Mouse (Mus musculus) bone marrow macrophage, adult 2 months (primary cell): ENCODE data around the gene Them4. TPM values are rescaled to one million over a fixed set of nuclear protein-coding genes. Genes with fewer than 3 reads are reported as not detected.
A peak's percentile ranks its signal among the peaks of the same experiment; 100 is the strongest.

ENCODE experiments used
- H3K27ac ChIP-seq: 2 replicates; pipeline ENCODE4 v1.5.1; 2012; ENCODE audit warnings: low read depth, low read length; ENCODE audit not compliant: insufficient read depth
- H3K4me1 ChIP-seq: 2 replicates; pipeline ENCODE4 v1.6.1; 2012; ENCODE audit warnings: low read length; ENCODE audit not compliant: control insufficient read depth, insufficient read depth
- H3K4me3 ChIP-seq: 2 replicates; pipeline ENCODE4 v1.5.1; 2012; ENCODE audit warnings: mild to moderate bottlenecking, low read length, moderate library complexity; ENCODE audit not compliant: insufficient read depth
- CTCF ChIP-seq: IDR thresholded peaks from 2 replicates; pipeline ENCODE4 v1.5.1; 2012; ENCODE audit warnings: low read depth, mild to moderate bottlenecking, low read length, moderate library complexity
- POLR2A ChIP-seq: IDR thresholded peaks from 2 replicates; pipeline ENCODE4 v1.6.1; 2012; ENCODE audit warnings: mild to moderate bottlenecking, low read depth, low read length, borderline replicate concordance
- polyA plus RNA-seq: library from polyadenylated mRNA; stranded (reverse); fragments of >200 nt; gene quantifications from 2 replicates; pipeline ENCODE4 v1.2.4, GENCODE M21; 2012; ENCODE audit not compliant: missing spikeins, insufficient read depth, insufficient read length

Them4 gene
- polyA plus RNA-seq, 1 experiment = 3.8 TPM

DNA sequence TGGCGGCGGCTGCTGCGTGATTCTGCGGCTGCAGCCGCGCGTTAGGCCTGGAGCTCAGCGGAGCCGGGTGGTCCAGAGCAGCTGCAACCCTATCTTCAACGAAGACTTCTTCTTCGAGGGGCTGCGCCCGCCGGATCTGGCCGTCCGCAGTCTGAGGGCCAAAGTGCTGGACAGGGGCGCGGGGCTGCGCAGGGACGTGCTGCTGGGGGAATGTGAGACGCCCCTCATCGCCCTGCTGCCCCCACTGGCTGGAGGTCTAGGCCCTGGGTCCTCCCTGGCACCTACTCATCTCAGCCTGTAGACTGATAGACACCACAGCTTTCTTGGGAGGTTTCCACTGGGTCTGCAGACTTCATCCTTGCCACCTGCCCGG lies 54.3 kb downstream of the Them4 start:
- H3K27ac ChIP-seq = no peak overlapping the region

GRCm38 (mm10) chr3:94366761-94367160 lies 56.9 kb downstream of the Them4 start:
- Histone ChIP-seq H3K27ac (no peak overlapping the region), H3K4me1 (no peaks in the 10 kb centered on the region), H3K4me3 (no peak overlapping the region)
- TF ChIP-seq POLR2A (no peak), CTCF (peak; percentile 79)

More for the DNA sequence above, 54.3 kb downstream of the Them4 start:
- no peak for TF ChIP-seq POLR2A
- no peak for TF ChIP-seq CTCF
- Histone ChIP-seq H3K4me3 (no peak overlapping the region), H3K4me1 (no peaks in the 10 kb centered on the region)

GRCm38 (mm10) chr3:94367511-94367910 lies 57.6 kb downstream of the Them4 start:
- Histone ChIP-seq H3K27ac (no peak overlapping the region), H3K4me3 (no peak overlapping the region)

GRCm38 (mm10) chr3:94368631-94369030 lies 58.7 kb downstream of the Them4 start:
- TF ChIP-seq CTCF = no peak
- no peak for TF ChIP-seq POLR2A
- H3K4me1 ChIP-seq = no peaks in the 10 kb centered on the region
- no peak overlapping the region for H3K27ac ChIP-seq
- H3K4me3 ChIP-seq = no peak overlapping the region

More at GRCm38 (mm10) chr3:94367511-94367910, 57.6 kb downstream of the Them4 start:
- TF ChIP-seq CTCF (no peak), POLR2A (no peak)
- H3K4me1 ChIP-seq = no peaks in the 10 kb centered on the region

DNA sequence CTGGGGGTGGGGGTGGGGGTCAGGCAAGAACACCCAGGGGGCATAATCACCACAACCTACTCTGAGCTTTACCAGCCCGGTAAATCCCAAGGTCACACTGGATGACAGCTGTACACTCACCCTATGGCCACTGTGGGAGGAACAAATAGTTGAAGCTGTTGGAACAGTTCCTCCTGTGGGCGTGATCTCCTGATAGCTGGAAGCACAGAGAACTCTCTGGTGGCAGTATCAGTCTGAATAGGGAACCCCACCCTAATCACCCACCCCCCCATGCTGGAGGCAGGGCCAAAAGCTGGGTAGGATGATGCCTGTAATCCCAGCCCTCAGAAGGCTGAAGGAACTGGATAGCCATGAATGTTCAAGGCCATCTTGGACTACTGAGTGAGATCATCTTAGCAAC lies 59.8 kb downstream of the Them4 start:
- TF ChIP-seq CTCF (no peak), POLR2A (no peak)
- Histone ChIP-seq H3K4me1 (peaks cover 4% of the 10 kb centered on the region), H3K4me3 (no peak overlapping the region), H3K27ac (no peak overlapping the region)

DNA sequence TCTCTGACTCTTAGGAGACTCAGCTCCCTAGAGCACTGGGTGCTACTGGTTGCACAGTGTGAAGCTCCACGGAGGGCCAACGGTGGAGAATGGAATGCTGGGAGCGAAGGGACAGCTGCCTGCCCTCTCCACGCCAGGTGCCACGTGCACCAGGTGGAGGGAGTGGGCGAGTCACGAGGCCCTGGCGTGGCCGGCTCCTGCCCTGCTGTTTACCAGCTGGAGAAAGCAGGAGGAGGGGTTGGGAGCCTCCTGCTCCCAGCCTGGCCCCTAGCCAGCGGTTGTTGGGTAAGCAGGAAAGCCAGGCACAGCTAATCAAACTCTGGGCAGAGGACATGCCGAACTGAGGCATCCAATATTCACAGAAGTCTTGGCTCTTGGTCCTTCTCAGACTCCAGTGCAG lies 61.7 kb downstream of the Them4 start:
- Histone ChIP-seq H3K4me1 (peaks cover 10% of the 10 kb centered on the region), H3K4me3 (no peak overlapping the region), H3K27ac (no peak overlapping the region)
- TF ChIP-seq POLR2A (no peak), CTCF (no peak)

- no peak overlapping the region for H3K27ac ChIP-seq
- H3K4me1 ChIP-seq = peaks cover 10% of the 10 kb centered on the region
- TF ChIP-seq CTCF = no peak
- TF ChIP-seq POLR2A = no peak
- no peak overlapping the region for H3K4me3 ChIP-seq
Measured at GRCm38 (mm10) chr3:94372038-94372437, 62.1 kb downstream of the Them4 start.

DNA sequence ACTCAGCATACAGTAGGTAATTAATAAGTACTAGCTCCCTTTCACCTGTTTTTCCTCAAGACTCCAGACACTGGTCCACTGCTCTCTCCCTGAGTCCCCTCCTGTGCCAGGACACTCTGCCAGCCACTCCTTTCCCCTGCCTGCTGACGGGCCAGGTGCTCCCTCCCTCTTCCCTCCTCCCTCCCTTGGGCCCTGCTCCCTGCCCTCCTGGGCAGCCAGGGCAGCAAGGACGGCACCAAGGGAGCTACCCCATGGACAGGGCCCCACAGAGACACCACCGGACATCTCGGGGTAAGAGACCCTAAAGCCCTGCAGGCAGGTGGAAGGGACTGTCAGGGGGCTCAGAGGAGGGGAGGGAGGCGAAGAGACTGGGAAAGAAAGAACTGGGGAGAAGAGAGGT lies 62.8 kb downstream of the Them4 start, which contains the start of gene Rorc:
Gene Rorc, plus strand, starts transcription at position 154 of the 400 bp plus-strand sequence.
- TF ChIP-seq POLR2A = no peak
- TF ChIP-seq CTCF = no peak
- H3K27ac ChIP-seq = no peak within 1 kb of the TSS
- H3K4me1 ChIP-seq = peaks cover 10% of the 10 kb centered on the region
- H3K4me3 ChIP-seq = no peak within 1 kb of the TSS

DNA sequence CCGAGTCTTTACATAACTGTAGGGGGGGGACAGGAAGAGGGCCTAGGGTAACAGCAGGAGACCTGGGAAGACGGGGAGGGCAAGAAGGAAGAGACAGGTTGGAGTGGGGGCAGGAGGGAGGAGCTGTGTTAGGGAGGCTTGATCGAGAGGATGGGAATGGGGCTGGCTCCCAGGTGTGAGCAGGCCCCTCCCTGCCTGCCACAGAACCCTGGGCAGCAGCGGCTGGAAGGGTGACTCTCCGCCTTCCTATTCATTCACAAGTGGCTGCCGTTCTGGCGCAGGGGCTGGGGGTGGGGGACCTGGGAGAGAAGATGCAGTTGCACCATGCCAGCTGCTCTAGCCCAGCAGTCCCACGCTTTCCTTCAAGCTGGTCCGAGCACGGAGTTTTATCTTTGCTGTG lies 63.2 kb downstream of the Them4 start:
- no peak for TF ChIP-seq CTCF
- TF ChIP-seq POLR2A = no peak
- Histone ChIP-seq H3K4me1 (peaks cover 10% of the 10 kb centered on the region), H3K4me3 (no peak overlapping the region), H3K27ac (no peak overlapping the region)

DNA sequence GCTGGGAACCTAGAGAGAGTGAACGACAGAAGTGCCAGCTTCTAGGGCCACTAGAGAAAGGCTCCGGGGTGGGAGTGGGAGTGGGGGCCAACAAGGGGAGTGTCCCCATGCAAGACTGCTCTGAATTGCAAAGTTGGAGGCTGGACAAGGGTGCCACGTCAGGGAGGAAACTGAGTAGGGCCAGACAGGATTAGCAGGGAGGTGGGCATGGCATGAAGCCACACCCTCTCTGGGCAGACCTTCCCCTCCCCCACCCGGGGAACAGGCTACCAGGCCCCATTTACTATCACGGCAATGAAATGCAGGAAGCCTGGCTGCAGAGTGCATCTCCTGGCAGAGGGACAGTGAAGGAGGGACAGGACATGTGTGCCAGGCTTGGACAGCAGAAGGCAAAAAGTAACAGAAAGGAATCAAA lies 63.7 kb downstream of the Them4 start:
- TF ChIP-seq POLR2A (no peak), CTCF (no peak)
- Histone ChIP-seq H3K4me3 (no peak overlapping the region), H3K4me1 (peaks cover 10% of the 10 kb centered on the region), H3K27ac (no peak overlapping the region)

- Histone ChIP-seq H3K4me3 (no peak overlapping the region), H3K4me1 (peaks cover 13% of the 10 kb centered on the region), H3K27ac (no peak overlapping the region)
- no peak for TF ChIP-seq POLR2A
- TF ChIP-seq CTCF = no peak
Measured at GRCm38 (mm10) chr3:94374636-94375035, 64.7 kb downstream of the Them4 start.
